Mouse (Mus musculus): ENCODE data around the gene Btg4.
A peak's percentile ranks its signal among the peaks of the same experiment; 100 is the strongest.

The Btg4 gene

GRCm38 (mm10) chr9:51060601-51061000 lies at the start of gene Btg4:
Gene Btg4, plus strand, starts transcription at chr9:51060901.
- DNase-seq (ENCODE audit: low spot score): no peak

DNA sequence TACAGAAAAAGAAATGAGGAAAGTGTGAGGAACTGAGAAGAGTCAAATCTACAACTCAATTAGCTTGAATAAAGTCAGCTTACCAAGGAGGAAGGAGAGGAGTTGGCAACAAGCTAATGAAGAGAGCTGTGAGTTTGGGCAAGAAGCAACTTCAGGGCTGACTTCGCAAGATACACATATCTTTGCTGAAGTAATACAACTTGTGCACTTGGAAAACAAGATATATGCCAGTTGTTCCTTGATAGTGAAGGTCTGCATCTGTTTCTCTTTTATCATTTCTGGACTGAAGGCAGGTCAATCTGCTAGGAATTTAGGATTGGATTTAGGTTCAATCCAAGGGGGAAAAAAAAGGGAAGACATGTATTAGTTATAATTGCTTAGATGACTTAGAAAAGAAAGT lies 47.1 kb upstream of the Btg4 start:
- no peak for DNase-seq (ENCODE audit: low spot score)

DNA sequence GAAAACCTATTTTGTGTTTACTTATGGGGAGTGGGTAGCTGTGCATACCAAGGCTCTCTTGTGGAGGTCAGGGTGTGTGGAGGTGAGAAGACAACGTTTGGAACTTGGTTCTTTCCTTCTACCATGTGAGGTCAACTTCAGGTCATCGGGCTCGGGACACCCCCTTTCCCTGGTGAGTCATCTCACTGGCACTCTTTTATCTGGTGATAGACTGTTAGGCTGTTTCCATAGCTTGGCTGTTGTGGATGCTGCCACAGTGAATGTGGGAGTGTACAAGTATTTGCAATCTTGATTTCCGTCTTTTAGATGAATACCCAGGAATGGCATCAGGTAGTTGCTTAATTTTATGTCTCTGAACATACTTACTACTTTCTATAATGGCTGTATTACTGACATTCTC lies 45.0 kb upstream of the Btg4 start:
- DNase-seq (ENCODE audit: low spot score): no peak

GRCm38 (mm10) chr9:51019670-51020069 lies 41.0 kb upstream of the Btg4 start:
- no peak for DNase-seq (ENCODE audit: low spot score)

DNA sequence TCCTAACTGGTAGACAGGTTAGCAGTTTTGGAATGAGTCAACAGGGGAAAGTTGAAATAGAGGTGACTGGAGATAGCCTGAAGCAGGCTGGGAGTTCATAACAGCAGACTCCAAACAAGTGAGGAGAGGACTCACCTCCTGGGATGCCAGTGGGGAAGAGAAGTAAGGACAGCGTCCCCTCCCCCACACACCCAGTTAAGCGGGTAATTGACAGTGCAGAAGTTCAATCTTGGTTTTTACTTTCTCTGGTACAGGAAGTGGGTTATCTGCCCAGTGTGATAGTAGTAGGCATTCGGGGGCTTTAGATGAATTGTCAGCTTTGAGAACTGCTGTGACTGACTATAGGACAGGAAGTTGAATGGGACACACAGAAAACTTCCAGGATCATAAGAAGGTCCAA lies 40.4 kb upstream of the Btg4 start:
- no peak for DNase-seq (ENCODE audit: low spot score)

GRCm38 (mm10) chr9:51021123-51021795 lies 39.4 kb upstream of the Btg4 start:
- no peak for DNase-seq (ENCODE audit: low spot score)

DNA sequence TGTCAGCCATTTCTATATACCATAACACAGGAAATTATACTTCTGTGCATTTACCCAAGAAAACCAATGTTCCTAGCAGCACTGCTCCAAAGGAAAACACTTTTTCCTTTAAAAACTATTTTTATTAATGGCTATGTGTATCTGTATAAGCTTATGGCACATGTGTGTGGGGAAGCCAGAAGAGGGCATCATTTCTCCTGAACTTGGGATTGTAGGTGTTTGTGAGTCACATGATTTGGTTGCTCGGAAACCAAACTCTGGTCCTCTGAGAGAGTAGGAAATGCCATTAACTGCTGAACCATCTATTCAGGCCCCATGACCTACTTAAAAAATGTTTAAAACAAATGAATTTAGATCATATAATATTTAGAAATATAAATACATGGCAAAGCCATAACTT lies 33.7 kb upstream of the Btg4 start:
- DNase-seq (ENCODE audit: low spot score): peak; percentile 16

DNA sequence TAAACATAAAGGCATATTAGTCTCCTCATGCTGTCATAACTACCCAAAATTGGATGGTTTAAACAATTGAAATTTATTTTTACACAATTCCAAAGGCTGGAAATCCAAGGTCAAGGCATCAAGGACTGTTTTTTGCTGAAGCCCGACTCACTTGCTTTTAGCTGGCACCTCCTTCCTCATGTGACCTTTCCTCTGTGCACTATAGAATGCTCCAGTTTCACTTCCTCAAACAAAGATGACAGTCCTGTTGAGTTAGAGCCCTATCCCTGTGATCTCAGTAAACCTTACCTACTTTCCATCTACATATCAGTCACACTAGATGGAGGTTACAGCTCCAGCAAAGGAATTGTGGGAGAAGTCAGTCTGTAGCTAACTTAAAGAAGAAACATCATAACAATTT lies 30.6 kb upstream of the Btg4 start:
- DNase-seq (ENCODE audit: low spot score): no peak

- DNase-seq (ENCODE audit: low spot score): no peak
Measured at GRCm38 (mm10) chr9:51031603-51032002, 29.1 kb upstream of the Btg4 start.

DNA sequence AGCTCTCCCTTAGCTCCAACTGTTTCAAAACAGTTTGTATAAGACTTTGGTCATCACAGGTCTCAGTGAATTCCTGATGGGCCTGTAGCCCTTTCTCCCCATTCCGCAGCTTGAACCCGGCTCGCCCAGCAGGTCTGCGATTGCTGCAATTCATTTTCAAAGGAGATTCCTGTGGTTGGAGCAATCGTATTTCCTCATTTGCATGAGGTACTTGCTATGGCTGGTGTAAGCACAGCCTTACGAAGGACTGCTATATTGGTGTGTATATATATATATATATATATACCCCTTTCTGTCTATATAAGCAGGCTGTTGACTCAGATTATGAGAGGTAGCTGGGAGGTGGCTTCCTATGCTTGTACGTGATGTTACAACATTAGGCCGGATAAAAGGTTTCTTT lies 28.4 kb upstream of the Btg4 start:
- DNase-seq (ENCODE audit: low spot score): no peak

- DNase-seq (ENCODE audit: low spot score): no peak
Measured at GRCm38 (mm10) chr9:51032785-51033529, 27.7 kb upstream of the Btg4 start.

- no peak for DNase-seq (ENCODE audit: low spot score)
Measured at GRCm38 (mm10) chr9:51041491-51041980, 19.2 kb upstream of the Btg4 start.

DNA sequence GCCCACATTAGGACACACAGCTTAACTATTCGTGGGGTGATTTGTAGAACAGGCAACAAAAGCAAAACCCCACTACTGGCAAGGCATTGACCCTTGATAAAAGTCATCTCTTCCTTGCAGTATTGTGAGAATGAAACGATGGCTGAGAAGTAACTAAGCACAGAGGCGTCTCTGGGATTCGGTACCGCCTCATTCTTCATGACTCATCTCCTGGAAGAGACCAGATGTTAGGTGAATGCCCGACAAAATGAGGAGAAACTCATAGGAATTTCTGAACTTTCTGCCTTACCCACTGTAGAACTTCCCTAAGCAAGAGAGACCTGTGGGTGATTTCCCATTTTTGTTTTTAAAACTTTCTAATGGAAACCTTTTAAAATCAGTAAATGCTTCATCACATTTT lies 18.6 kb upstream of the Btg4 start:
- DNase-seq (ENCODE audit: low spot score): no peak

GRCm38 (mm10) chr9:51052180-51052579 lies 8.5 kb upstream of the Btg4 start:
- peak; percentile 37 for DNase-seq (ENCODE audit: low spot score)

GRCm38 (mm10) chr9:51056360-51057324 lies 4.1 kb upstream of the Btg4 start:
- DNase-seq (ENCODE audit: low spot score): no peak

- DNase-seq (ENCODE audit: low spot score): no peak
Measured at GRCm38 (mm10) chr9:51058951-51059521, 1.7 kb upstream of the Btg4 start.

DNA sequence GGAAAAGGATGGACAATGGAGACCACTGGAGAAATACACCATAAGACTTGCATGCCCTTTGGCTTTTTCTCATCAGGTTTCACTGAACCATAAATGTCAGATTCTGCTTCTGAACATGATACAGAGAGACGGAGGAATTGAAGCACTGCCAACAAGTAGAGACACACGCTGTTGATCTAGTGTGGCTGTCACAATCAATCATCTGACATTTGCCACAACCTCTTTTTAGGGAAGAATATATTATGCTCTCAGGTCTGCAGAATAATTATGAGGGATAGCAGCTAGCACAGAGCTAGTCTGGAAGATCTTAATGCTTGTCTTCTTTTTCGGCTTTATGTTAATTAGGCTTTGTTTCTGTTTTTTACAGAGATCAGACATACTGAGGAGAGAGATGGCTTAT lies 7.5 kb downstream of the Btg4 start:
- DNase-seq (ENCODE audit: low spot score): no peak

- DNase-seq (ENCODE audit: low spot score): no peak
Measured at GRCm38 (mm10) chr9:51070801-51071200, 10.1 kb downstream of the Btg4 start.

- DNase-seq (ENCODE audit: low spot score): peak; percentile 7
Measured at GRCm38 (mm10) chr9:51075780-51076179, 15.1 kb downstream of the Btg4 start.

DNA sequence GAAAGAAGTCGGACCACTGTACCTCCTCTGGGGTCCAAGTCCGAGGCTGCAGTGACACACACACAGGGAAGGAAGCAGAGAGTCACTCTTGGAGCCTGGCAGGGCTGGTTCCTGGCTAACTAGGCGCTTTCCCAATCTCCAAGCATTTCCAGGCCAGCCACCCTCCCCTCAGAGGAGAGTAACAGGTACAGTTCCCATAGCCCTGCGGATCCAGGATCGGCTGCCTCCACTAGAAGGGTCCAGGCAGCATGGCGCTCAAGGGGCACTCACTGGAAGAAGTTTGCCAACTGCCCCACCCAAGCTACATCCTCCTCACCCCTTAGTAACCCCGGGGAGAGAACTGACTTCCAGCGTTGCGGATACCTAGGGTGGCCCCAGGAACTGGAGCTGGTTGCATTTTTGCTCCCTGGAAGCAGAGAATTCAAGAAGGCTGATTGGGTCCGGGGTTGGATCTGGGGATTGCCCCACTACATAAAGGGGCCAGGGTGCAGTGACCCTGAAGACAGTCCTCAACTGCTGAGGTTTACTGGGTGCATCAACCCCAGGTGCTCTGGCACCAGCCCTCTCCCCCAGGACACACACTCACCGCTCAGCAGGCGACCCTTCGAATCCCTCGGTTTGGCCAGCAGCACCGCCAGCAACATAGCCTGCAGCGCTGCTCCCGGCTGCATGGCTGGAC lies 15.7 kb downstream of the Btg4 start:
- peak; percentile 46 for DNase-seq (ENCODE audit: low spot score)

- peak; percentile 79 for DNase-seq (ENCODE audit: low spot score)
Measured at GRCm38 (mm10) chr9:51076979-51077315, 16.2 kb downstream of the Btg4 start, which contains the start of gene Layn. Gene Layn, minus strand, starts transcription at chr9:51077094.

- no peak for DNase-seq (ENCODE audit: low spot score)
Measured at GRCm38 (mm10) chr9:51081614-51082013, 20.9 kb downstream of the Btg4 start.
